Mouse (Mus musculus) skeletal muscle tissue, postnatal 0 days (tissue): ENCODE results near the gene Map2. TPM values are rescaled to one million over a fixed set of nuclear protein-coding genes. Genes with fewer than 3 reads are reported as not detected.

Experiments used
- polyA plus RNA-seq: library from polyadenylated mRNA; unstranded; fragments of >200 nt; fragmentation: Nextera tagmentation; extraction: Ambion mirVana; gene quantifications from 2 replicates; pipeline ENCODE4 v1.2.1, GENCODE M21; 2015

Map2 gene
- polyA plus RNA-seq = 5.1 and 5.2 TPM in 2 replicates

DNA sequence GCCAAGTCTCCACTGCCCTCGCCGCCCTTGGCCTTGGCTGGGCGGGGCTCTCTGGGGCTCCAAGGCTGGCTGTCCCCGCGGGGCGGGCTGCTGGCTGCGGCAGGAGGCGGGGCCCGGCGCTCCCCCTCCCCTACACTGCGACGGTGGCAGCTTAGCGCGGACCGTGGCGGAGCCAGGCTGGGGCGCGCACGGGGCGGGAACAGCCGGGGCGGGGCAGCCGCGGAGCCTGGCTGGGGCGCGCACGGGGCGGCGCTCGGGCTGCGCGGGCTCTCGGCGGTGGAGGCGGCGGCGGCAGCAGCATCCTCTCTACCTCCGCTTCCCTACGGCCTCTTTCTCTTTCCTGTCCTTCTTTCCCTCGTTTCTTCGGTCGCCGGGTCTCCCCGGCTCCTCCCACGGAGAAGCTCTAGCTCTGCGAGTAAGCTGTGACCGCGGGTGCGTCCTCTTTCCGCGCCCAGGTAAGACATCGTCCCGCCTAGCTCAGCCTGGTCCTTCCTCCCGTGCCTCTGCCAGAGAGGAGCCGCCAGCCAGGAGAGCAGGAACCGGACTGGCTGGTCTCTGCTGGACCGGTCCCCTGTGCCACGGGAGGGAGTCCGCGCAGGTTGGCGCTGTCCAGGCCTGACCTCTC lies at the start of gene Map2:
Gene Map2, plus strand, starts transcription at position 233 of the 625 bp plus-strand sequence.

DNA sequence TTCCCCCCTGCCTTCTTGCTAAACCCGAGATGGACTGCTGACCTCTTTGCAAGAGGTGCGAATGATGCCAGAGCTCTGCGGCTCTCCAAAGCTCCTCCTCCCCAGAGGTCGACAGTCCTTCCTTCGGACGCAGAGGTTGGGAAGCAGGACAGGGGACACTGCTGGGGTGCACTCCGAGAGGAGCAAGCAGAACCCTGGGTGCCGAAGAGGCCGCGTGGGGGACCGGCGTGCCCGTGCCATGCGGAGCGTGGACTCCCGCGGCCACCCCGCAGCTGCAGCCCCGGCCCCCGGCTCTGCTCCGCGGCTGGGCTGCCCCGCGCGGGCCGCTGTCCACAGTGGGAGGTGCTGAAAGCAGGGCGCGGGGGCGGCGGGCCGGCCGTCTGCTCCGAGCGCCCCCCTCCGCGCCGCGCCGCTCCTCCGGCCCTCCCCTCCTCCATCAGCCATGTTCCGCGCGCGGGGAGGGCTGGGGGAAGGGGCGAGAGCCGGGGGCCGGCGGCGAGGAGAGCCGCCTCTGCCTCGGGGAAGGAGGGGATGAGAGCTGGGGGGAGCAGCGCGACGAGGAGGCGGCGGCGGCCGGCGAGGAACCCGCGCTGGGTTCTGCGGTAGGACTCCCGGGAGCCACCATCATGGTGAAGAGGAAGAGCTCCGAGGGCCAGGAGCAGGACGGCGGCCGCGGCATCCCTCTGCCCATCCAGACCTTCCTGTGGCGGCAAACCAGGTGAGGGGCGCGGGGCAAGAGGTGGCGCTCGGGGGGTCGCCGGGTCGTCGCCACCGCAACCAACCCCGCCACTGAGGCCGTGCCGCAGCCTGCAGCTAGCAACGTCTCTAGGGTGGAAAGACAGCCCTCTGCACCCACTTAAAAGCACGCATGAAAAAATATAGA lies 293.0 kb downstream of the Map2 start, which contains the start of gene Unc80:
Gene Unc80, plus strand, starts transcription at position 547 of the 883 bp plus-strand sequence.

Other genes with a start within 250 kb of the Map2 start
- gene Crygf, start 248.8 kb upstream of the Map2 start, polyA plus RNA-seq = not detected in 2 replicates